In the genomic region with DNA sequence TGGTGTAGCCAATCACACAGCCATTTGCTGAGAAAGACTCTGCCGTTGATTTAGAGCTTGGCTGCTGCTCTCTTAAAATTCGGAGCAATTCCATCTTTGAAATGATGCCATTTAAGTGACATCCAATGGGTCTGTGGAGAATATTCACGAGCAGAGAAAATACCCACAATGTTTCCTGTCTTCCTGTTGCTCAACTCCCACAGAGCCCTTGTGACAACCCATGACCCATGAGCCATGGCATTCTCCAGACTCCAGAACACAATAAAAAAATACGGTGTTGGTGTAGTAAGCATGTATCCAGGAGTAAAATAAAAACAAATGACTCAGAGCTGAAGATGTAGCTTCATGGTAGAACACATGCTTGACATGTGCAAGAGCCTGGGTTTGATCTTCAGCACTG, we compare ENCODE assay signal across 16 mouse cellular contexts.
"Had no signal": no experiment of that assay in that cellular context is flagged by ENCODE, and none has a peak within 500 bp of the region (broad histone marks: within the 10 kb centered on the region; RNA-seq: fewer than 3 reads in every experiment).

No protein-coding gene starts in this region.

- ATAC-seq: midbrain, embryonic 13.5 days; midbrain, embryonic 15.5 days had no signal

- H3K9me3 ChIP-seq: midbrain, embryonic 13.5 days; midbrain, embryonic 15.5 days; neural tube, embryonic 12.5 days had no signal

- H3K4me1 ChIP-seq: megakaryocyte, embryonic 14.5 days; midbrain, embryonic 13.5 days; midbrain, embryonic 15.5 days; neural tube, embryonic 12.5 days had no signal

- H3K27me3 ChIP-seq: megakaryocyte, embryonic 14.5 days; midbrain, embryonic 13.5 days; midbrain, embryonic 15.5 days; neural tube, embryonic 12.5 days had no signal

- H3K4me3 ChIP-seq: megakaryocyte, embryonic 14.5 days; midbrain, embryonic 13.5 days; midbrain, embryonic 15.5 days; neural tube, embryonic 12.5 days had no signal

- H3K27ac ChIP-seq: midbrain, embryonic 13.5 days; midbrain, embryonic 15.5 days; neural tube, embryonic 12.5 days had no signal

- DNase-seq: lung, adult 18-20 months; lung, embryonic 14.5 days; lung, postnatal 10 days; lung, postnatal 4 days; retina, postnatal 1 day; right cerebral cortex, adult 18-20 months; right cerebral cortex, postnatal 25 days; right cerebral cortex, postnatal 4 days; spleen, adult 18-20 months; thymus, adult 2 months; thymus, postnatal 25 days; thymus, postnatal 4 days had no signal

- H3K36me3 ChIP-seq: midbrain, embryonic 13.5 days; midbrain, embryonic 15.5 days; neural tube, embryonic 12.5 days had no signal
